Mouse (Mus musculus) cerebellum, adult 2 months (tissue): ENCODE results near the gene Atf3. TPM values are rescaled to one million over a fixed set of nuclear protein-coding genes. Genes with fewer than 3 reads are reported as not detected.

Source experiments
- DNase-seq, 2 experiments: peaks; one replicate each; pipeline ENCODE4 v3.0.0; 2021
- H3K27ac ChIP-seq: fragments of 200-500 bp; 2 replicates; pipeline ENCODE4 v1.5.1; 2012; ENCODE audit warnings: low read length, control low read depth, inconsistent platforms; ENCODE audit not compliant: insufficient read depth
- H3K27me3 ChIP-seq: fragments of 200-500 bp; 2 replicates; pipeline ENCODE4 v1.6.1; 2012; ENCODE audit warnings: inconsistent platforms, mild to moderate bottlenecking, low read length, moderate library complexity; ENCODE audit not compliant: control insufficient read depth, insufficient read depth
- H3K4me1 ChIP-seq: fragments of 200-500 bp; 2 replicates; pipeline ENCODE4 v1.6.1; 2011; ENCODE audit warnings: low read length; ENCODE audit not compliant: control insufficient read depth, insufficient read depth
- H3K4me3 ChIP-seq: fragments of 200-500 bp; replicated peaks from 2 replicates; pipeline ENCODE3; 2011; ENCODE audit warnings: mild to moderate bottlenecking, low read depth, low read length, control low read depth; ENCODE audit not compliant: insufficient read depth
- CTCF ChIP-seq: fragments of 200-500 bp; IDR thresholded peaks from 2 replicates; pipeline ENCODE4 v1.5.1; 2011; ENCODE audit warnings: low read depth, mild to moderate bottlenecking, control low read depth, low read length, moderate library complexity, borderline replicate concordance; ENCODE audit not compliant: insufficient read depth
- POLR2A ChIP-seq: fragments of 200-500 bp; IDR thresholded peaks from 2 replicates; pipeline ENCODE4 v1.6.1; 2011; ENCODE audit warnings: low read length, control low read depth, borderline replicate concordance; ENCODE audit not compliant: insufficient read depth
- whole genome bisulfite sequencing: fragments of 180-500 bp; shearing (Covaris S2); methylation state at CpG from one replicate; pipeline ENCODE4 v1.1.7; 2018; 5-methylcytosine and 5-hydroxymethylcytosine counted together
- polyA plus RNA-seq: library from polyadenylated mRNA; depleted of rRNA; stranded (reverse); fragments of >200 nt; gene quantifications from 2 replicates; pipeline ENCODE4 v1.2.3, GENCODE M21; 2012

Gene Atf3
- polyA plus RNA-seq, 1 experiment, result 1.00 TPM

- no peak for DNase-seq
- 77% methylated on average over 7 of the region's 7 CpGs for WGBS
- Histone ChIP-seq H3K4me1 (no peaks in the 10 kb centered on the region), H3K4me3 (no peak overlapping the region), H3K27ac (no peak overlapping the region), H3K27me3 (no peaks in the 10 kb centered on the region)
- no peak for TF ChIP-seq POLR2A
- TF ChIP-seq CTCF, result no peak
Measured at GRCm38 (mm10) chr1:191197916-191198315, 19.9 kb downstream of the Atf3 start.

- Histone ChIP-seq H3K27ac (no peak overlapping the region), H3K4me3 (no peak overlapping the region), H3K4me1 (no peaks in the 10 kb centered on the region), H3K27me3 (no peaks in the 10 kb centered on the region)
- 91% methylated on average over 6 of the region's 6 CpGs for WGBS
- no peak for DNase-seq
- TF ChIP-seq CTCF (no peak), POLR2A (no peak)
Measured at GRCm38 (mm10) chr1:191196016-191196415, 21.8 kb downstream of the Atf3 start.

GRCm38 (mm10) chr1:191193657-191194424 lies 24.0 kb downstream of the Atf3 start:
- TF ChIP-seq POLR2A (no peak), CTCF (0 out of 2 replicates have a peak, but pooled peaks have one; percentile 10)
- H3K4me3 ChIP-seq, result no peak overlapping the region
- no peak for DNase-seq
- peaks cover 7% of the 10 kb centered on the region; the same call in 1 of the 2 replicates for H3K4me1 ChIP-seq
- H3K27ac ChIP-seq, result no peak overlapping the region
- no peaks in the 10 kb centered on the region for H3K27me3 ChIP-seq
- 55% methylated on average over 14 of the region's 14 CpGs for WGBS

- TF ChIP-seq CTCF (no peak), POLR2A (no peak)
- H3K27me3 ChIP-seq, result no peaks in the 10 kb centered on the region
- H3K4me1 ChIP-seq, result peaks cover 7% of the 10 kb centered on the region; the same call in 1 of the 2 replicates
- H3K4me3 ChIP-seq, result no peak overlapping the region
- WGBS, result 88% methylated on average over 6 of the region's 6 CpGs
- no peak overlapping the region for H3K27ac ChIP-seq
- no peak for DNase-seq
Measured at GRCm38 (mm10) chr1:191192751-191193150, 25.1 kb downstream of the Atf3 start.

GRCm38 (mm10) chr1:191192213-191192612 lies 25.6 kb downstream of the Atf3 start:
- TF ChIP-seq CTCF (no peak), POLR2A (no peak)
- no peak for DNase-seq
- no peak overlapping the region for H3K4me3 ChIP-seq
- H3K4me1 ChIP-seq, result peaks cover 7% of the 10 kb centered on the region; the same call in 1 of the 2 replicates
- WGBS, result 70% methylated on average over 6 of the region's 6 CpGs
- no peaks in the 10 kb centered on the region for H3K27me3 ChIP-seq
- H3K27ac ChIP-seq, result no peak overlapping the region

- H3K27ac ChIP-seq, result no peak overlapping the region
- no peak overlapping the region for H3K4me3 ChIP-seq
- peaks cover 5% of the 10 kb centered on the region; the same call in 1 of the 2 replicates for H3K27me3 ChIP-seq
- peak; percentile 42 to 70 for DNase-seq
- peaks cover 9% of the 10 kb centered on the region; the same call in 1 of the 2 replicates for H3K4me1 ChIP-seq
- no peak for TF ChIP-seq CTCF
- TF ChIP-seq POLR2A, result no peak
- WGBS, result 21% methylated on average over 6 of the region's 6 CpGs
Measured at GRCm38 (mm10) chr1:191189671-191190372, 28.0 kb downstream of the Atf3 start.

- peaks cover 5% of the 10 kb centered on the region; the same call in 1 of the 2 replicates for H3K27me3 ChIP-seq
- 29% methylated on average over 7 of the region's 7 CpGs for WGBS
Measured at GRCm38 (mm10) chr1:191186386-191186770, 31.5 kb downstream of the Atf3 start.

GRCm38 (mm10) chr1:191185761-191186385 lies 32.0 kb downstream of the Atf3 start:
- Histone ChIP-seq H3K27ac (no peak overlapping the region), H3K4me3 (no peak overlapping the region), H3K27me3 (peaks cover 5% of the 10 kb centered on the region; the same call in 1 of the 2 replicates), H3K4me1 (peaks cover 9% of the 10 kb centered on the region; the same call in 1 of the 2 replicates)
- WGBS, result 10% methylated on average over 16 of the region's 16 CpGs
- TF ChIP-seq CTCF (no peak), POLR2A (no peak)
- no peak for DNase-seq

More at GRCm38 (mm10) chr1:191186386-191186770, 31.5 kb downstream of the Atf3 start:
- no peak overlapping the region for H3K4me3 ChIP-seq
- peaks cover 9% of the 10 kb centered on the region; the same call in 1 of the 2 replicates for H3K4me1 ChIP-seq
- DNase-seq, result no peak
- TF ChIP-seq CTCF (no peak), POLR2A (no peak)
- H3K27ac ChIP-seq, result no peak overlapping the region
